Mouse (Mus musculus): ENCODE measurements around the gene Slc15a2.
A peak's percentile ranks its signal among the peaks of the same experiment; 100 is the strongest.

Gene Slc15a2

DNA sequence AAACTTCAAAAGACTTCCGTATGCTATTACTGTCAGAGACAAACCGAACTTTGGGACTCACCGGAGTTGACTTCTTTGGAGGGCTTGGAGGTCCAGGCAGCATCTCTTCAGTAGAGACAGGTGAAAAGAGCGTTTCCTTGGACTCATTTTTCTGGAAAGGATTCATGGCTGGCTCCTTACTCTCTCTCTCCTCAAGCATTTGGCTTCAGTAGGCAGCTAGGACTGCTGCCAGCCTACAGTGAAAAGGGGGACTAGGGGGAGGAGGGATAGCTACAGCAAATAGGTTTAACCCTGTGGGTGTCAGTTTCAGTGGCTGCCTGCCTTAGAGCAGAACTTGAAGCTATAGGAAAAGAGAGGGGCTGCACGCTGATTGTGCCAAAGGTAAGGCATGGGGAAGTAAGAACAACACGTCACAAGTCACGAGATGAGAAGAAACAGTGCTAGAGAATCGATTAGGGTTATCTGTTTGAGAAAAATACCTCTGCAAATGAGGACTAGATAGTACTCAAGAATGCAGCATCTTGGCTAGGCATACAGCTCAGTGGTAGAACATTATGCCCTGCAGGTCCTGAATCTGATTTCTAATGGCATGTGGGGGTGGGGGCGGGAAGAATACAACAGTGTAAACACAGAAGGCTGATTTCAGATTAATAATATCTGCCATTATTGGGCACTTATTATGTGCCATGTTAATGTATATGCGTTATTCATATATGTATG, at the start of gene Slc15a2:
TSS of gene Slc15a2 (minus strand) at position 369 of the 720 bp plus-strand sequence.
- DNase-seq = peak; percentile 41 to 60

DNA sequence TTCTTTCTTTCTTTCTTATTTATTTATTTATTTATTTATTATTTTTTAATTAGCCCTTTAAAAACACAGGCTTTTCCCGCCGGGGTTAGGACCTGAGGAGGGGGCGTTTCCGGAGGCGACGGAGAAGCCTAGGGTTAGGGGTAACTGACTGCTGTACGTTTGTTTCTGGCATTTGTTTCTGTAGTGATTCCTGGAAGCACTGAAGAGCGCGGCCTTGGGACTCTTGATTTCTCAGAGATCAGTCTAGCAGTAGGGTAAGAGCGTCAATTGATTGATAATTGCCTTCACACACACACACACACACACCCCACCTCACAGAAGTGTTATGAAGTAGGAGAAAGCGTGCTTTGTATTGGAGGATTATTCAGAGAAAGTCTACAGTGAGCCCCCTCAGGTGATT, 44.1 kb upstream of the Slc15a2 start:
- DNase-seq = no peak

DNA sequence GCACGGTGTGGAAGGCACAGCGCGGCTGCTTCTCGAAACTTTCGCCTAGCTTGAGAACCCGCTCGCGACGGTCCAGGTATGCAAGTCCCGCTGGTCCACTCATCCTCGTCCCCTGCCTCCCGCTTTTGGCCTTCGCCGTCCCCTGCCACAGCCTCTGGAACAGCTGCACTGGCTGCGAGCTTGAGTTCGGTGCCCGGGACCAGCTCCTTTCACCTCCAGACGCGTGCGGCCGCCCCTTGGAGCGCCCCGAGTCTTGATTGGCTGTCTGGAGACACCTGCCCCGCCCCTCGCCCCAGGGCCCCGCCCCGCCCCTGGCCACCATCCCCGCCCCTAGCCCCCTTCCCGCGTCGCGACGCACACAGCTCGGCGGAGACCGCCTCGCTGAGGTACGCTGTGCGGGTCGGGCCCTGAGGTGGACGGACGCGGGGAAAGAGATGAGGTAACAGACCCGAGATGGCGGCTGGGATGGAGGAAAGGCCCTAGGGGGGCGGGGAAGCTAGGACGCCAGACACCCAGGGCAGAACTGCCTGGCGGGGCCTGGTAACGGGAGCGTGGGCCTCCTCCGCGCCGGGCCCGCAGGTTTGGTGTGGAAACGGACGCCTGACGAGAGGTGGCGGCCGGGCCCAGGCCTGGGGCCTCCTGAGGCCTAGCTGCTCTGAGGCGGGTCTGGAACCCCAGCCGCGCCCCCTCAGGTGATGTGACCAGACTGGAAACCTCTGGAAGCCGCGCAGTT, 43.5 kb upstream of the Slc15a2 start, which contains the start of gene Iqcb1:
TSS of gene Iqcb1 (plus strand) at position 332 of the 733 bp plus-strand sequence.
- DNase-seq = peak; percentile 89 to 94

DNA sequence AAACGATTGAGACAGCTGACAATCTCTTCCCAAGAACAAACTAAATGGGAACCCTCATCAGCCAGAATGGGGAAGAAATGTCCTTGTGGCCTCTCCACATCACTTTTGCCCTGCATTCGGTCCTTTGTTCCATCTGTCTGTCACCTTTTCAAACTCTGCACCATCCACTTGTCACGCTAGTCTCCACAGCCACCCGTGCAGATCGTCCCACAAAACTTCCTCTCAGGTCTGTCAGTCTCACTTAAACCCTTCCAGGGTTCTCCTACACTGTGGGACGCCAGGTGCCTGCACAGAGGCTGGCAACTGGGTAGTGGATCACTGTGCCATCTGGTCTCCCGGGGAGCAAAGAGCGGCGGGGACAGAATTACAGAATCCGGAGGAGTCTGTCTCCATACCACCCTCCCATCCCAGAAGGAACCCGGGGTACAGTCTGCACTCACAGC, 42.9 kb upstream of the Slc15a2 start:
- no peak for DNase-seq

DNA sequence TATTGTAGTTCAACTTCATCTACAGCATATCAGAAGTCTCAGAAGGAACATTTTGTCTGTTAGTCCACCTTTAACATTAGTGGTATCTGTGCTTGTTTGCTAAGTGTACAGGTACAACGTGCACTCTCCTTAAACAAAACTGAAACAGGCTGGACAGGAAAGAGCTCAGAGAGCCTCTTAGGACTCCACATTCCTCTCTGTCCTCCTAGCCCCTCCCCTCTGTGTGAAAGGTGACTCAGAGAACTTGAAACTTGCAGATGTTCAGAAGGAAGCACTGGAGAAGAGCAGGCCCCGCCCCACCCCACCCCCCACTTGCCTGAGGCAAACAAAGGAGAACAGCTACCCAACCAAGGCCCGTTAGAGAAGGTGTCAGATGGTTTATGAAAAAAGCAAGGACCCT, 36.7 kb upstream of the Slc15a2 start:
- DNase-seq = no peak

DNA sequence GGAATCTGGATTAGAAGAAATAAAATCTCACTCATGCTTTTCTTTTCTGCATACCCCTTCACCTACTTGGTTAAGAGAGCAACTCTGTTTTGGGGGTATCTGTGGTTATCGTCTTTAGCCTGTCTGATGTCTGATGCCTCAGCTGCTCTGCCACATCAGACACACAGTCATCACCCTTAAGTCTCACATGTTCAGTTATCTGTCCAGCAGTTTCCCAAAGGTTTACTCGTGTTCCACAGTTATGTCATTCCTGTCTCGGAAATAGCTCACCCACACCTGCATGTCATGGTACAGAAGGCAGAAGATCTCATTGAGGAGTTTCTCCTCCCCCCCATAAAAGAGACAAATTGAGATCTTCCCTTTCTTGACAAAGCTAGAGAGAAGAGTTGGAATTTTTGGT, 36.0 kb upstream of the Slc15a2 start:
- no peak for DNase-seq

DNA sequence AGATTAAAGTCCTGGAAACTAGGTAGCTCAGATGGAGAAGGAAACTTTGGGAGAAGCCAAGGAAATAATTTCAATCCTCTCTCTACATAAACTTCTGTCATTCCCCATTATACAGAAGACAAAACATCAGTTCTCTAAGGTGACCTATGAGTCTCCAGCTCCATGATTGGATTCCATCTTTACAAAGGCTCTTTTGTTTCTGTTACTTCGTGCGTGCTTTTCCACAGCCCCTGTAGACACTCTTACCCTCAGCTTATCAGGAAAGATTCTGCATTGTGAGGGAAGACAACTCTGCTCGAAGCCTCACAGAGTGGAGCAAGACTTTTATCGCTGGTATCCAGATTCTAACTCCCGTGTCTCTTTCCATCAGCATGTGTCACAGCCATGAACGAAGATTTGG, 35.3 kb upstream of the Slc15a2 start:
- no peak for DNase-seq

DNA sequence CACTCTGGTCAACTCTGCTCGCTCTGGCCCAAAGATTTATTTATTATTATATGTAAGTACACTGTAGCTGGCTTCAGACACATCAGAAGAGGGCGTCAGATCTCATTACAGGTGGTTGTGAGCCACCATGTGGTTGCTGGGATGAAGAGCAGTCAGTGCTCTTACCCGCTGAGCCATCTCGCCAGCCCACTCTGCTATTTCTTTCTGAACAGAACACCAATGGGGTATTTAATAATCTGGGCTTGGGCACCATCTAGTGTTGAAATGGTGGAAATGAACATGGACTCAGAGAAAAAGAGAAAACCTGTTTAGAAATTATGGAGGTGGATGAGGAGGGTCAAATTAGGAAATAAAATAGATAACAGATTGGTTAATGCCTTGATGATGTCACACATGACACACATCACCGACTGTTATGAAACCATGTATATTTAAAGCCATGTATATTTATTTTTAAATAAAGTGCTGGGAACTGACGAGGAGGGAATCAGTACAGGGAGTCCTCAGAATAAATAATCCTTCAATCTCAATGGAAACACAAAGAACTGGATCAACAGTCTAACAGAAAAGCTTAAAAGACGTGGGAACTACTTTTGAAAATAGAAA, 32.7 kb upstream of the Slc15a2 start:
- DNase-seq = peak; percentile 83 to 89

DNA sequence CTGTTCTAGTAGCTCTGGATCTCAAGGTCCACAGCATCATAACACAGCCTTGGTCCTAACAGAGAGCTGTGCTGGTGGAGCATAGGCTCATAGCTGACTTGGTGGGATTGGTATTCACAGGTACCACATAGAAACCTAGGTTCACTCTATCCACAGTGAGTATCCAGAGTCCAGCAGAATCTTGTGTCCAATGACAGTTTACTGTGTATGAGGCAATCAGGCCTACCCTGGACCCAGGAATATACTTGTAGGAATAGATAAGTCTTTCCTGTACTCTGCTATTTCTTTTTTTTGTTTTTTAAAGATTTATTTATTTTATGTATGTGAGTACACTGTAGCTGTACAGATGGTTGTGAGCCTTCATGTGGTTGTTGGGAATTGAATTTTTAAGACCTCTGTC, 32.2 kb upstream of the Slc15a2 start:
- no peak for DNase-seq

DNA sequence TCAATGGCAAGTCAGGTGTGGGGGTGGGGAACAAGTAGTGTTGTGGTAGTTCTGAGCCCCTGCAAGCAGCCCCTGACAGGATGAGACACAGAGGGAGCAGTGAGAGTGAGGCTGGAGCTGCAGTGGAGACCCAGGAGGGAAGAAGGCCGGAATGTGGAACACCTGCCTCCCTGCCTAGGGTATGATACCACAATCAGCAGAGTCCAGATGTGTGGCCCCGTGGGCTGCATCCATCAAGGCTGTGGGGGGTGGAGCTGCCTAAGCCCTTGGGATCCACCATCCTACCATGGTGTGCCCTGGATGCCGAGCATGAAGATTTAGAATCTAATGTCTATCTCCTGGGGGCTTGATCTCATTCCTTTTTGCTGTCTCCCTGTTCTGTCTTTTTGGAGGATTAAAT, 28.9 kb upstream of the Slc15a2 start:
- peak in 1 of 2 experiments; percentile 36 for DNase-seq

DNA sequence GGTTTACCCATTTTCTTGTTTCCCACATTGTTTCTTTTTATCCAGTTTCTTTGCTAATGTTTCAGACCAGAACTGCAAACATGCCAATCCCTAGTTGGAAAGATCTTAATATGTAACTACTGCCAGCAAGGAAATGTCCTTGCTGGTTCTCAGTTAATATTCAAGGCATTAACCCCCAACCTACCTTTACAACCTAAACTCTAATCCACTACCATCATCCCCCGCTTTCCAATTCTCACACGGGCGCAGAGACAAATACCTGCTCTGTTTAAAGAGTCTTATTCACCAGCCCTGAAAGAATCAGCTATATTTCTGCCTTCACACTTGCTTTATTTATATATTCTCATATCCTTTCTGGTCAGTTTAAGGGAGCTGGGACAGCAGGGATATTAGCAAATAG, 23.9 kb upstream of the Slc15a2 start:
- DNase-seq = peak; percentile 23 to 55

DNA sequence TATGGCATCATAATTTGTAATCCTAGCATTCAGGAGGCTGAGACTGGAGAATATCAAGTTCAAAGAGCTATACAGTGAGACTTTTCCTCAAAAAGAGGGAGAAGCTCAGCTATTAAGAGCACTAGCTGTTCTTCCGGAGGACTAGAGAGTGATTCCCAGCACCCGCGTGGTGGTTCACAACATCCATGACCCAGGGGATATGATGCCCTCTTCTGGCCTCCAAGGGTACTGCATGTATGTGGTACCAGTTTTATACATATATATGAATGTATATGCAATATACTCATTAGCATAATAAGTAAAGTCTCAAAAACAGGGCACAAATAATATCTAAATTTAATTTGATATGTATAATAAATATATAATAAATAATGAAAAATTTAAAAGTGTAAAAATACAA, 17.6 kb upstream of the Slc15a2 start:
- DNase-seq = no peak

DNA sequence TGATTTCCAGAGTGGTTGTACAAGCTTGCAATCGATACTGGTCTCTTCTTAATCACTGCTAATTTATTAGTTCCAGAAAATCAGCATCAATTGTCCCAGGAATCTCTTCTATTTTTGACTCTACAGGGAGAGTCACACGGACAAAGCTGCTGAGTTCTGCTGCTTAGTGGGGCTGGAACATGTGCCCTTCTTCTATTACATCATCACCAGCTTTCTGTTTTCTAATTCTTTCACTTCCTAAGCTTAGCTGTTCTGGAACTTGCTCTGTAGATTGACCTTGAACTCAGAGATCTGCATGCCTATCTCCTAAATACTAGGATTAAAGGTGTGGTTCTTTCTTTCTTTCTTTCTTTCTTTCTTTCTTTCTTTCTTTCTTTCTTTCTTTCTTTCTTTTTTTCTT, 13.6 kb upstream of the Slc15a2 start:
- DNase-seq = no peak

DNA sequence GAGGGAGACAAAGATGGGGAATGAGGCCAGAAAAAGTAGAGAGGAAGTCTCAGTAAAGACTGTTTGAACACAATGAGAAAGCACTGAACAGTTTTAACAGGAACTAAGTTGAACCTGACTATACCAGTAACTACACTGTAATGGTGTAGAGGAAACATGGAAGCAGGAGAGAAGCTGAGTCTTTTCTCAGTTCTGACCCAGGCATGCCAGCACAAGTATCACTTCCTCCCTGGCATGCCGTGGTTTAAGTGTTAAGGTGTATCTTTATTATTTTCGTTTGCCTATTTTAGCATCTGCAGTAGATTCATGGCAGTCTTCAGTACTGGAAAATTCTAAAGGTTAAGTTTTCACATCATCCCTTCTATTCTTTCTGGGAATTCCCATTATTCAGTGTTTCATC, 10.2 kb upstream of the Slc15a2 start:
- no peak for DNase-seq

DNA sequence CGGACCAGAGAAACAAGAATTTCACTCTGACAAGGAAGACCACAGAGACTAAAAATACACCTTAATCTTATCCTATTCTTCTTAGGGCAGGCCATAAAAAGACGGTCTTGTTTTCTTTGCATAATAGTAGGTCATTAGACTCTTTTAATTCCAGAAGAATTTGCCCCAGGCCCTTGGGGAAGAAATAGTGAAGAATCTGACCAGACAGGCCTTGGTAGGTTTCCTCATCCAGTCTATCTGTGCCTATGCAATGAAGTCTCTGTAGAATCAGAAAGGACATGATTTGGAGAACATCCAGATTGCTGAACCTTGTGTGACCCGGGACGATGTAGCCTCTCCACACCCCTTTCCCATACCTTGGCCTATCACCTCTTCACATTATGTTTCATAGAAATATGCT, 5.4 kb upstream of the Slc15a2 start:
- DNase-seq = no peak

DNA sequence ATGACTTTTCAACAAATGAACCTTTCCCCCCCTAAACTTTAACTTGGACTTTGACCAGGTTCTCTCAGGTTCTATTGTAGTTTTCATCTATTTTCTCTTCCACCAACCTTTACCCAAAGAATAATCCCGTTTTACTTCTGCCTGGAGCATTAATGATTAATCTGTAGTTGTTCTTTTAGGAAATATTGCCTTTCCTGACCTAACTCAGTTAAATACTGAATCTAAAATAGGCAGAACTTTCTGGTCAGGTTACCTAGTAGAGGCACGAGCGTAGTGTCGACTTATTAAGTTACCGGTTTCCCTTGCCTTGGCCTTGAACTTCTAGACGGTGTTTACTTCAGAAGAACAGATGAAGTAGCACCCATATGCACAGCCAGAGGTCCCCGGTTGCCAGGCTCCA, 1.7 kb upstream of the Slc15a2 start:
- peak in 1 of 2 experiments; percentile 16 for DNase-seq

DNA sequence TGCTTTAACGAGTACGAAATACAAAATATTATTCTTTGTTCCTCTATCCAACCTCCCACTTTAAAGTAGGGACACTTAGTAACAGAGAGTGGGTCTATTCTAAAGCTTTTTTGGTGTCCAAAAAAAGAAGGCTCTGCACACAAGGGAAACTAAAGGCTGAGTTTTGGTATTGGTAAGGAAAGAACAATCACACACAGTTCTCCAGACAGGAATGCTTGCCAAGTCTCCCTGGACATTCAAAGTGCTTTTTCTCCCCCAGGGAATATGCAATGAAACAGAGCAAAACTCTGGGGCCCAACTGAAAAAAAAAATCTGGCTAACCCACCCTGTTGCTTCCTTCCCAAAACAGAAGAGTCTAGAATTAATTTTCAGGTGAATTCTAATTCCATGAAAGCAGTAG, 616 bp downstream of the Slc15a2 start:
- no peak for DNase-seq

DNA sequence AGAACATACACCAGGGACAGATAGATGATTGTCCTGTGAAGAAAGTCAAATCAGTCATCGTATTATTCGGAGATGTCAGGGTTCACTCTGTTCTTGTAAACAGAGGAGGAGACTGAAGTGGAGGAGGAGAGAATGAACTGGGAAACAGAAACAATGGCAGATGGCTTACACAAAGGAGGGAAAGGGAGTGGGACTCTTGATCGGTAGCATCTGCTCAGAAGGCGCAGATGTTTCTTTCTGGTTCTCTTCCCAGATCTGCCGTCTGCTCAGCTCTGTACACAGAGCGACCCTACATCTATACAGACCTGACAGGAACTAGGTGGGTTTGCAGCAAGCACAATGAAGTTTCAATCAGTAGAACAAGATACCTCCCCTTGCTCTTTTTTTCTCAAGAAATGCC, 9.1 kb downstream of the Slc15a2 start:
- DNase-seq = no peak

DNA sequence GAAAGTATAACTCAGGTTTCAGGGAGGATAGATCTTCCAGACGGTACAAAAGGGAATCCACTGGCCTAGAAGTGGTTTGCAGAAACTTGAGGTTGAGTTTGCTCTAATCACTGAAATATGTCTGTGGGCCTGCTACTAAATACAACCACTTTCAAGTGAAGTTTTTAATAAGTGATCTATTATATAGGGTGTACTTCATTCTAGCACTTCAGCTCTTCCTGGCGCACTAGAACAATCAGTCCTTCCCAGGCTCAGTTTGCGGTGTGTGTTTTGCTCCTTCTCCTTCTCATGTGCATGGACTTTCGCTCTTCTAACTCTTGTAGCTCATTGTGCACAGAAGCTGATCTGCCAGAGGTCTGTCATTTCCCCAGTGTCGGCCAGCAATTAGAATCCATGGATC, 11.8 kb downstream of the Slc15a2 start:
- no peak for DNase-seq

DNA sequence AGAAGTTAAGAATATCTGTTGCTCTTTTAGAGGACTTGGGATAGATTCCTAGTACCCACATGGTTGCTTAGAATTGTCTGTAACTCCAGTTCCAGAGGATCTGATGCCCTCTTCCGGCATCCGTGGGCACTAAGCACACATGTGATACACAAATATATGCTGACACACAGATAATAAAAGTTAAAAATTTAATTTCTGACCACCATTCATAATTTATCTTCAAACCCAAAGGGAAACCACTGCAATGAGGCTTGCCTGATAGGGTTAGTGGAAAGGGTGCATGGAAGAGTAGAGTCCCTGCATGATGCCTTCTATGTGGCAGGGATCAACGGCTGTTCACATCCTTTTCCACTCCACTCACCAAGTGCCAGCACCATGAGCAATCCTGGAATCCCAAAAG, 13.1 kb downstream of the Slc15a2 start:
- no peak for DNase-seq

DNA sequence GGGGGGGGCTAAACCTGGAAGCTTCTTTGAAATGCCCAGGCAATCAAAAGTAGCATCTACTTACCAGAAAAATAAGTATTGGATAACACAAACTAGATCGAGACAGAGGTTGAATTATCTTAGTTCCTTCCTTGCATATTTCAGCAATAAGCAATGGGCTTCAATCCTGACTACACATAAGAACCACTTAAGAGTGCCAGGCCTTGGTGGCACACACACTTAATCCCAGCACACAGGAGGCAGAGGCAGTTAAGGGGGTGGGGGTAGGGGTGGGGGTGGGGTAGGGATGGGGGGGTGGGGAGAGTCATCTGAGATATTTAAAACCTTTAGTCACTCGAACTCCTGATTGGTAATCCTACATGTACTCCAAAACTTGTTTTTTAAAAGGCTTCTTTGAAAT, 13.5 kb downstream of the Slc15a2 start:
- DNase-seq = no peak

DNA sequence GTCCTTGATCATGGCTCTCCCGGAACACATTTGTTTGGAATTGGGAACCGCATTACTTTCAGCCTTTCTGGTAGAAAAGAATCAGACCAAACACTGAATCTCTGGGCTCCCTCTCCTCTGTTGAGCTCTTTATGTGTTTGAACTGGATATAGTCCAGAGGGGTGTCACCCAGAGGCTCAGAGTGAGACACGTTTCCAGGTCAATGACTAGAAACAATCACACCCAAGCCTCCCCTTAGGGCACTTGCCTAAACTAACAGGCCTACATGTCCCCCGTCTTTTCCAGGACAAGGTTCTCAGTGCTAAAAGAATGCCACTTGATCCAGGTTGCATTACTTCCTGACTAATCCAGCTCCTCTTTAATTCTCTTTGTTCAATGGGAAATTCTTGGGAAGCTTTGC, 13.9 kb downstream of the Slc15a2 start:
- no peak for DNase-seq

DNA sequence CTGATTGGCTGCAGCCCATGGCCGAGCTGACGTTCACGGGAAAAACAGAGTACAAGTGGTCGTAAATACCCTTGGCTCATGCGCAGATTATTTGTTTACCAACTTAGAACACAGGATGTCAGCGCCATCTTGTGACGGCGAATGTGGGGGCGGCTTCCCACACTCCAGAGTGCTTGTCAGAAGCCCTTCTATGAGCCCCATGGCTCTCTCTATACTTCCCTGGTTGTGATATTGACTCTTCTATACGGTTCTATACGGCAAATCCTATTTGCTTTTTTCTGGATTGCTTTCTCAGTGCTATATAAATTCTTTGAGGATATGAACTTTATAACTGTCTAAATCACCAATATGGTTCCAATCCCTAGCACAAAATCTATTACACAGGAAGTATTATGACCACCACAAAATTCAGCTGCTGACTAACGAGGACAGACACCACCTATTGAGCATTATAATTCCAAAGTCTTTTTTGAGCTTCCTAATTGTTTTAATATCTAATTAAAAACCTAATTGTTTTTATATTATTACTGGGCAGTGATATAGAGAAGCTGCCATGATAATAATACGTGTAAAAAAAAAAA, 14.5 kb downstream of the Slc15a2 start:
- no peak for DNase-seq

DNA sequence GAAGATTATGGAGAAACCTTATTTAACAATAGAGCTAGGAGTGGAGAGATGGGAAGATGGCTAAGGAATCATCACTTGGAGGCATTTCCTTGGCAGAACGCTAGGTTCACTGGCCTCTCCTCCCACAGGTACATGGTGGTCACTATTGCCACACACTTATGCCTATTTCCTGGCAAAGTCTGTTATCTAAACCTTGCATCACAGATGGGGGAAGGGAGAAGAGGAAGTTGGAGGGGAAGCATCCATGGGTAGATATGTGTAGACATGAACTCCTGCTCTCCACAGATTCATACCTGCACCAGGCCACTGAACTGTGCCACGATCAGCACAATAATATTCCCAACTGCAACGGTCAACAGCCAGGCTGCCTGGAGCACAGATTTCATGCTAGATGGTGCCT, 32.8 kb downstream of the Slc15a2 start:
- DNase-seq = no peak
